Mouse (Mus musculus): ENCODE measurements around the gene Srsf9.

GRCm38 (mm10) chr5:115278785-115279184 is 48.2 kb upstream of the Srsf9 start:
- TF ChIP-seq CTCF (IDR thresholded peaks at IDR 0.05; ENCODE audit: insufficient read depth, low read depth, low read length) (no peak), POLR2A (IDR thresholded peaks at IDR 0.05; ENCODE audit: insufficient read depth, low read depth, low read length) (no peak)

Data from olfactory bulb, adult 2 months (tissue).